Mouse (Mus musculus): ENCODE data around the gene Rpl11. TPM values are rescaled to one million over a fixed set of nuclear protein-coding genes. Genes with fewer than 3 reads are reported as not detected.
A peak's percentile ranks its signal among the peaks of the same experiment; 100 is the strongest.

Gene Rpl11
- polyA plus RNA-seq, 1 experiment from 2014 or later: 333 TPM

DNA sequence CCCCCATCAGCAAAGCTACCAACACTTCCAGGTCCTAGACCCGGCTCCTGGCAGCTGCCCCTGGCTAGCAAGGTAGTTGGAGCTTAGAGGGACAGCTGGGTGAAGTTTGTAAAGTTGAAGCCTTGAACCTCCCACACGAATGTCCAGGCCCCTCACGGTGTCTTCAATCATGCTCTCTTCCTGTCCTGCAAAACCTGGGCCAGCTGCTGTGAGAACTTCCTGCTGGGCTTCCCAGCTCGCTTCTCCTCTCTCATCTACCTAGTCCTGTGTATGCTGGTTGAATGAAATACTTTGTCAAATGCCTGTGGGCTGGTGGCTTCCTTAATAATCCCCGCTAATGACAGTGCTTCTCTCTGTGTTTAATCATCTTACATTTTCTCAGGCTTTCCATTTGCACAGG lies 35.1 kb upstream of the Rpl11 start:
- H3K4me1 ChIP-seq: peaks cover 11% of the 10 kb centered on the region
- WGBS: 78% methylated on average over 5 of the region's 5 CpGs
- H3K9ac ChIP-seq: no peak overlapping the region
- no peak overlapping the region for H3K4me2 ChIP-seq
- no peak overlapping the region for H3K27ac ChIP-seq
- H3K4me3 ChIP-seq (replicated peaks): no peak overlapping the region
- ATAC-seq (ENCODE audit: low FRiP score): no peak
- H3K36me3 ChIP-seq (replicated peaks): no peaks in the 10 kb centered on the region
- H3K9me3 ChIP-seq: no peaks in the 10 kb centered on the region
- peaks cover 1% of the 10 kb centered on the region; the same call in 1 of the 2 replicates for H3K27me3 ChIP-seq

DNA sequence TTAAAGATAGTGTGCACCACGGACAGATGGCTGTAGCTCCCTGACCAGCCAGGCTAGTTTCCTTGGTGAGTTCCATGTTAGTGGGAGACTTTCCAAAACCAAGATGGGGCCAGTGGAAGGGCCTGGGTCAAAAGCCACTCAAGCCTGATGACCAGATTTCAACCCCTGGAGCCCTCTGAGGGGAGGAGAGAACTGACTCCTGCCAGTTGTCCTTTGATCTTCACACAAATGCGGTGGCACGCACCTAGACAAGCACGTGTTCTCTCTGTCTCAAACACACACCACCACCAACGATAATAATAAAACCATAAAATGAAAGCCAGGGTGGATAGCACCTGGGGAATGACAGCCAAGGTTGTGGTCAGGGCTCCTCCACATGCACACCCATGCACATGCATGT lies 34.0 kb upstream of the Rpl11 start:
- 96% methylated on average over 5 of the region's 5 CpGs for WGBS
- no peak overlapping the region for H3K27ac ChIP-seq
- peaks cover 11% of the 10 kb centered on the region for H3K4me1 ChIP-seq
- H3K9me3 ChIP-seq: no peaks in the 10 kb centered on the region
- no peak overlapping the region for H3K4me3 ChIP-seq (replicated peaks)
- no peak for ATAC-seq (ENCODE audit: low FRiP score)
- H3K9ac ChIP-seq: no peak overlapping the region
- peaks cover 12% of the 10 kb centered on the region for H3K27me3 ChIP-seq
- H3K4me2 ChIP-seq: no peak overlapping the region
- H3K36me3 ChIP-seq (replicated peaks): no peaks in the 10 kb centered on the region

DNA sequence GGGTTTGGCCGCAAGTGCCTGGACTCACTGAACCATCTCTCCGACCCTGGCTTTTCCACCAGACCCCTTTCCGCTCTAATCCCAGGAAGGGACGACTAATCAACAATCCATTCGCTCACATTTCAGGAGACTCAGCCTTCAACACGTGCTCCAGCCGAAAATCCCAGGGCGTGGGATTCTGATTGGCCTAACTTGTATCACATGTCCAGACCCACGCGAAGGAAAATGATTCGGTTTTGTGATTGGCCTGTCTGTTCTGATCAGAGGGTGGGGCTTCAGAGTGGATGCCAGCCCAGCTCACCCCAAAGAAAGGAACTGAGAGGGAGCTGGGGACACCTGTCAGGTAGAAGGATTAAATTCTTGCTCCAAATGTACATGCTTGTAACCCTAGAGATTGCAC lies 31.6 kb upstream of the Rpl11 start:
- H3K4me3 ChIP-seq (replicated peaks): no peak overlapping the region
- H3K4me2 ChIP-seq: no peak overlapping the region
- no peak overlapping the region for H3K27ac ChIP-seq
- no peaks in the 10 kb centered on the region for H3K9me3 ChIP-seq
- H3K4me1 ChIP-seq: peaks cover 20% of the 10 kb centered on the region
- ATAC-seq (ENCODE audit: low FRiP score): no peak
- WGBS: 95% methylated on average over 11 of the region's 11 CpGs
- H3K9ac ChIP-seq: no peak overlapping the region
- H3K36me3 ChIP-seq (replicated peaks): no peaks in the 10 kb centered on the region
- H3K27me3 ChIP-seq: peaks cover 37% of the 10 kb centered on the region

- H3K27ac ChIP-seq: no peak overlapping the region
- ATAC-seq (ENCODE audit: low FRiP score): no peak
- H3K36me3 ChIP-seq (replicated peaks): no peaks in the 10 kb centered on the region
- no peak overlapping the region for H3K9ac ChIP-seq
- 86% methylated on average over 17 of the region's 19 CpGs for WGBS
- H3K4me2 ChIP-seq: no peak overlapping the region
- peaks cover 42% of the 10 kb centered on the region for H3K27me3 ChIP-seq
- H3K9me3 ChIP-seq: no peaks in the 10 kb centered on the region
- peaks cover 11% of the 10 kb centered on the region for H3K4me1 ChIP-seq
- H3K4me3 ChIP-seq (replicated peaks): no peak overlapping the region
Observed at GRCm38 (mm10) chr4:136083269-136084105, 30.3 kb upstream of the Rpl11 start.

GRCm38 (mm10) chr4:136081729-136082128 lies 28.5 kb upstream of the Rpl11 start:
- H3K4me3 ChIP-seq (replicated peaks): peak overlapping the region; percentile 29
- peaks cover 49% of the 10 kb centered on the region for H3K27me3 ChIP-seq
- 3% methylated on average over 28 of the region's 28 CpGs for WGBS
- peak overlapping the region; percentile 52 for H3K4me2 ChIP-seq
- ATAC-seq (ENCODE audit: low FRiP score): no peak
- peaks cover 9% of the 10 kb centered on the region for H3K4me1 ChIP-seq
- H3K9ac ChIP-seq: peak overlapping the region; percentile 44; the same call in 1 of the 2 replicates
- H3K27ac ChIP-seq: no peak overlapping the region
- no peaks in the 10 kb centered on the region for H3K36me3 ChIP-seq (replicated peaks)
- H3K9me3 ChIP-seq: no peaks in the 10 kb centered on the region

GRCm38 (mm10) chr4:136078649-136079048 lies 25.4 kb upstream of the Rpl11 start:
- H3K4me2 ChIP-seq: no peak overlapping the region
- H3K27ac ChIP-seq: no peak overlapping the region
- peaks cover 49% of the 10 kb centered on the region for H3K27me3 ChIP-seq
- no peak for ATAC-seq (ENCODE audit: low FRiP score)
- H3K36me3 ChIP-seq (replicated peaks): no peaks in the 10 kb centered on the region
- no peak overlapping the region for H3K4me3 ChIP-seq (replicated peaks)
- H3K9ac ChIP-seq: no peak overlapping the region
- H3K9me3 ChIP-seq: no peaks in the 10 kb centered on the region
- WGBS: 73% methylated on average over 2 of the region's 2 CpGs
- H3K4me1 ChIP-seq: peaks cover 9% of the 10 kb centered on the region

GRCm38 (mm10) chr4:136076776-136077538 lies 23.7 kb upstream of the Rpl11 start:
- 69% methylated on average over 15 of the region's 15 CpGs for WGBS
- peaks cover 34% of the 10 kb centered on the region for H3K27me3 ChIP-seq
- no peaks in the 10 kb centered on the region for H3K9me3 ChIP-seq
- no peak overlapping the region for H3K4me2 ChIP-seq
- no peaks in the 10 kb centered on the region for H3K36me3 ChIP-seq (replicated peaks)
- no peak overlapping the region for H3K9ac ChIP-seq
- peaks cover 7% of the 10 kb centered on the region for H3K4me1 ChIP-seq
- no peak for ATAC-seq (ENCODE audit: low FRiP score)
- no peak overlapping the region for H3K27ac ChIP-seq
- no peak overlapping the region for H3K4me3 ChIP-seq (replicated peaks)

DNA sequence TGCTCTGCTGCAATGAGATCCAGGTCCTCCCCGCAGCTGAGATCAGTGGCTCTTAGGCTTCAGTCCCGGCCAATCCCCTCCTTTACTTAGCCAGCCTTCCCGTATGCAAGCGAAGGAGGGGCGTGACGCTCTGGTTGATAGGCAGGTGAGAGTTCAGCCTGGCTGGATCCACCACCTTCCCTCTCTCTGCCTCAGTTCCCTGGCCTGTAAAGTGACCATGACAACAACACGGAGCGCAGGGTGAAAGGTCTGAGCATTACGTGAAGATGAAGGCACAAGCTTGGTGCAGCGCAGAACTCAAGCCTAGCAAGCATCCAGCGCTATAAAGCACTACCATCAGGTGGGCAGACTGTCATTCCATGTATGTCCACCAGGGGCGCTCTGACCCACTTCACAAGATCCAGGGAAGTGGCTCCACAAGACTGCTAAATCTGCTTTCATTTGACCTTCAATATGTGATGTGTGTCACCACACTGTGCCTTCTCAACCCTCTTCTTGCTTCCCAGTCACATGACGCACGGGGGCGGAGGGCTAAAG lies 18.0 kb upstream of the Rpl11 start:
- ATAC-seq (ENCODE audit: low FRiP score): peak; percentile 49; the same call in 1 of the 2 replicates

DNA sequence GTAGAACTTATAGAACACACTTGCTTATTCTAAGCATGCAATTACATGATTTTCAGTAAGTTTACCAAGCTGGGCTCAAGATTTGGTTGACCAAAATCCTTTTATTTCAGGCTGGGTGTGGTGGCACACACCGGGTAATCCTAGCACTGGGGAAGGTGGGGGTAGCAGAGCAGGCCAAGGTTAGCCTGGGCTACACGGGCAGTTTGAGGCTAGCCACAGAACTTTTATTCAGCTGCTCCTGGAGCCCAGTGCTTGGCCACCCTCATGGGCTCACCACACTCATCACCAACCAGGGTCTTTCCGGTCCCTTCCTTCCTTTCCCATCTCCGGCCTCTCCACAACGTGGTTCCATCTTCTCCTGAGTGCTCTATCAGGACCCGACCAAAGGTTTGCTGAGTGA lies 17.4 kb upstream of the Rpl11 start:
- ATAC-seq (ENCODE audit: low FRiP score): no peak
- 55% methylated on average over 6 of the region's 6 CpGs for WGBS
- no peak overlapping the region for H3K27ac ChIP-seq

More for the DNA sequence above, 18.0 kb upstream of the Rpl11 start:
- Histone ChIP-seq H3K4me1 (peaks cover 18% of the 10 kb centered on the region), H3K27ac (no peak overlapping the region), H3K4me3 (replicated peaks) (no peak overlapping the region), H3K36me3 (replicated peaks) (no peaks in the 10 kb centered on the region), H3K9ac (no peak overlapping the region), H3K9me3 (no peaks in the 10 kb centered on the region), H3K4me2 (no peak overlapping the region), H3K27me3 (peaks cover 11% of the 10 kb centered on the region)
- WGBS: 4% methylated on average over 15 of the region's 15 CpGs

DNA sequence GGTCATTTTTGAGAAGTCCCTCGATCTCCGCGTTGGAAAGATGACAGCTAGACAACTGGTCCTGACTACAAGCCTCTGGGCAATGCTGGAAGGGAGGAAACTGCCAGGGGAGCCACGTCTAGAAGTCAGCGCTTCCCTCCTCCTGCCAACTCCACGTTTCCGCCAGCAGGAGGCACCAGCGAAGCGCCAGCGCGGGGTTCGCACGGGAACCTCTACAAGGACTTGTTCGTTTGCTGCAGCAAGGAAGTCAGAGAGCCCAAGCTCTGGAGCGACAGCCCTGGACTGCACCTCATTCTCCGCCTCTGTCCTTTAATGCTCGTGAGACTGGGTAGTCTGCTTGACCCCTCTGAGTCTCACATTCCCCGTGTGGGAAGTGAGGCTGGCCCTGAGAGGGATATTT lies 16.7 kb upstream of the Rpl11 start:
- 2% methylated on average over 18 of the region's 18 CpGs for WGBS
- Histone ChIP-seq H3K36me3 (replicated peaks) (no peaks in the 10 kb centered on the region), H3K9me3 (no peaks in the 10 kb centered on the region), H3K4me2 (no peak overlapping the region), H3K4me3 (replicated peaks) (no peak overlapping the region), H3K9ac (no peak overlapping the region), H3K27ac (no peak overlapping the region), H3K4me1 (peaks cover 18% of the 10 kb centered on the region), H3K27me3 (peaks cover 11% of the 10 kb centered on the region)
- ATAC-seq (ENCODE audit: low FRiP score): peak; percentile 67

More for the DNA sequence above, 17.4 kb upstream of the Rpl11 start:
- Histone ChIP-seq H3K9ac (no peak overlapping the region), H3K4me3 (replicated peaks) (no peak overlapping the region), H3K36me3 (replicated peaks) (no peaks in the 10 kb centered on the region), H3K4me1 (peaks cover 18% of the 10 kb centered on the region), H3K9me3 (no peaks in the 10 kb centered on the region), H3K4me2 (no peak overlapping the region), H3K27me3 (peaks cover 11% of the 10 kb centered on the region)

GRCm38 (mm10) chr4:136069313-136069712 lies 16.1 kb upstream of the Rpl11 start:
- Histone ChIP-seq H3K27me3 (peaks cover 11% of the 10 kb centered on the region), H3K4me3 (replicated peaks) (no peak overlapping the region), H3K4me1 (peaks cover 18% of the 10 kb centered on the region), H3K4me2 (no peak overlapping the region), H3K27ac (no peak overlapping the region), H3K9me3 (no peaks in the 10 kb centered on the region), H3K36me3 (replicated peaks) (no peaks in the 10 kb centered on the region), H3K9ac (no peak overlapping the region)
- 78% methylated on average over 4 of the region's 4 CpGs for WGBS
- no peak for ATAC-seq (ENCODE audit: low FRiP score)

- no peak overlapping the region for H3K27ac ChIP-seq
- no peaks in the 10 kb centered on the region for H3K36me3 ChIP-seq (replicated peaks)
- no peaks in the 10 kb centered on the region for H3K4me1 ChIP-seq
- no peaks in the 10 kb centered on the region for H3K27me3 ChIP-seq
- no peak for ATAC-seq (ENCODE audit: low FRiP score)
- H3K4me3 ChIP-seq (replicated peaks): no peak overlapping the region
- 95% methylated on average over 4 of the region's 4 CpGs for WGBS
- no peak overlapping the region for H3K4me2 ChIP-seq
- H3K9ac ChIP-seq: no peak overlapping the region
- no peaks in the 10 kb centered on the region for H3K9me3 ChIP-seq
Observed at GRCm38 (mm10) chr4:136063143-136063542, 9.9 kb upstream of the Rpl11 start.
